Mouse (Mus musculus): ENCODE measurements at regions not wholly inside any gene's neighbourhood (a gene's known extent, or its start where the extent isn't known, plus 50 kb on each side); places are given as distances from the start of the nearest gene placed in this dataset.

DNA sequence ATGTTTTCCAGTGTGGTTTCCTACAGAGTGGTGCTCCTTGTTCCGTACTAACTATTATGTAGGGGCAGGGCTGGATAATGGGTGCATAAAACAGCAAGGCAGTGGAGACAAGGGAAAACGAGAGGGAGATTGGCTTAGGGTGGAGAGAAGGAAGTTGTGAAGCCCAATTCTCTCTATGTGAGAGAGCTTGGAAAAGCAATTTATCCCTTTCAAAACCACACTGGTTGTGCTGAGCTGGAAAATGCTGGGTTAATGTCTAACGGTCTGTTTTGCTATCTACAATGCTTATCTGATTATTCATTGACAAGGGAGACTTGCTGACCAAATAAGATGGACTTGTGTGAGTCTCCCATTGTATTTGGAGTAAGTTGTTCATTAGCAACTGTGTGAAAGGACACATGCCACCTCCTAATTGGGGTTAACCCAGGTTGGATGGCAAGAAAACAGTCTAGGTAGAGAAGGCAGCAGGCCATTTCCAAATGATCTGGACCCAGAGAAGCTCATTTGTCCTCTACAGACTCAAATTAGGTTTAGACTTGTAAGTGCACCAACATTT is 234.9 kb upstream of the Nr5a2 start:
- ATAC-seq (ENCODE audit: low FRiP score), result no peak
- WGBS, result 84% methylated on average over 3 of the region's 3 CpGs
- H3K4me3 ChIP-seq (ENCODE audit: low read depth, low read length), result no peak overlapping the region

DNA sequence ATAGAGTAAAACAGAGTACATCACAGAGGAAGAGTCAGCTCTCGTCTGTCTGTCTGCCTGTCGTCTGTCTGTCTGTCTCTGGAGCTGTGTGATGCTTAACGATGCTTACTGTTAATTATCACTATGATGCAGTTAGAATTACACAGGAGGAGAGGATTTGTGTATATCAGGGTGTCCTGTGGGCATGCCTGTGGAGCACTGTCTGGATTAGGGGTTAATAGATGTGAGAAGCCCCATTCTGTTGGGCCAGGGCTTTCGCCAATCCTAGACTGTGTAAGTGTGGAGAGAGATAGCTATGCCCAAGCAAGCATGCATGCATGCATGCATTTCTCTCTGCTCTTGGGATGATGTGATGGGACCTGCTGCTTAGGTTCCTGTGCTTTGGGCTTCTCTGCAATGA is 218.0 kb upstream of the Nr5a2 start:
- Histone ChIP-seq H3K9ac (replicated peaks; ENCODE audit: low read length, poor library complexity, severe bottlenecking) (no peak overlapping the region), H3K9me3 (ENCODE audit: low read length) (no peaks in the 10 kb centered on the region), H3K4me3 (ENCODE audit: low read depth, low read length) (no peak overlapping the region), H3K27me3 (ENCODE audit: insufficient read depth, low read length) (no peaks in the 10 kb centered on the region), H3K4me2 (ENCODE audit: low read depth, low read length, poor library complexity, severe bottlenecking) (no peak overlapping the region), H3K4me1 (ENCODE audit: insufficient read depth, low read length) (no peaks in the 10 kb centered on the region; the same call in 1 of the 2 replicates), H3K27ac (ENCODE audit: low read depth, low read length) (no peak overlapping the region), H3K36me3 (ENCODE audit: insufficient read depth, low read length) (no peaks in the 10 kb centered on the region)
- WGBS, result 91% methylated on average over 4 of the region's 4 CpGs
- DNase-seq (ENCODE audit: low spot score) (no peak), ATAC-seq (ENCODE audit: low FRiP score) (no peak)
- no peak for TF ChIP-seq CTCF (IDR thresholded peaks at IDR 0.05)

More for the DNA sequence above, 234.9 kb upstream of the Nr5a2 start:
- Histone ChIP-seq H3K9me3 (ENCODE audit: low read length) (no peaks in the 10 kb centered on the region), H3K4me2 (ENCODE audit: low read depth, low read length, poor library complexity, severe bottlenecking) (no peak overlapping the region), H3K27ac (ENCODE audit: low read depth, low read length) (no peak overlapping the region), H3K36me3 (ENCODE audit: insufficient read depth, low read length) (no peaks in the 10 kb centered on the region), H3K4me1 (ENCODE audit: insufficient read depth, low read length) (no peaks in the 10 kb centered on the region), H3K27me3 (ENCODE audit: insufficient read depth, low read length) (no peaks in the 10 kb centered on the region), H3K9ac (replicated peaks; ENCODE audit: low read length, poor library complexity, severe bottlenecking) (no peak overlapping the region)
- no peak for DNase-seq (ENCODE audit: low spot score)
- TF ChIP-seq CTCF (IDR thresholded peaks at IDR 0.05), result no peak

DNA sequence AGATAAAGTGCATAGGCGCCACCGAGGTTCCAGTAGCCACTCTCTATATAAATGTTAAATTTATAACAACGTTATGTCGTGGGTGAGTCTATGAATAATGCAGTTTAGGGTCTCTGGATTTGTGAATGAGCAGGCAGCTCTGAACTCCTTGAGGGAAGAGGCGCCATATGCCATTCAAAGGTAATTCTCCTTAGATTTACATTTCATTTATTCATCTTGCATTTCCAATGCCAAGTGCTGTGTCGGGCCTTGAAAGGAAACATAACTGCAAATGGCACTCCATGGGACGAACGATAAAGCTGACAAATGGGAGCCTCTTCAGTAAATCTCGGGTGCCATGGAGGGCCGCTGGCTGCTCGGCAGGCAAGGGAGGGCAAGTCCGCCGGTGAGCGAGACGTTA is 216.4 kb upstream of the Nr5a2 start:
- no peak for DNase-seq (ENCODE audit: low spot score)
- no peak for ATAC-seq (ENCODE audit: low FRiP score)

DNA sequence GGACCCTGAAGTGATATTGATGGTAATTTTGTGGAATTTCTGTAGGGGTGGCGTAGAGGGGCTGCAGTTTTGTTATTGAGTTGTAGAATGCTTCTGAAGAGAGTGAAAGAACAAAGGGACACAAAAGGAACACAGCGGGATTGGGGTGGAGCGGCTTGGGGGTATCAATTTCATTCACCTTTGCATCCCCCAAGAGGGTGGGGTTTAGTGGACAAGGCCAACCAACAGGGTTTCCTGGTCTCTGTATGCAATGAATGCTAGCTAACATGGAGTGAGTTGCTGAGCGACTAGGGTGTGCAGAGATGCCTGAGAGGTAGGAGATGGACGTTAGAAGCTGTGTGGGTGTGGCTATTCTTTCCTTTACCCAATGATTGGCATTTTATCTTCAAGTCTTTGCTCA is 213.8 kb upstream of the Nr5a2 start:
- DNase-seq (ENCODE audit: low spot score) (no peak), ATAC-seq (ENCODE audit: low FRiP score) (no peak)
- Histone ChIP-seq H3K9me3 (ENCODE audit: low read length) (no peaks in the 10 kb centered on the region), H3K27me3 (ENCODE audit: insufficient read depth, low read length) (no peaks in the 10 kb centered on the region), H3K27ac (ENCODE audit: low read depth, low read length) (no peak overlapping the region), H3K4me2 (ENCODE audit: low read depth, low read length, poor library complexity, severe bottlenecking) (no peak overlapping the region), H3K4me3 (ENCODE audit: low read depth, low read length) (no peak overlapping the region), H3K36me3 (ENCODE audit: insufficient read depth, low read length) (no peaks in the 10 kb centered on the region), H3K4me1 (ENCODE audit: insufficient read depth, low read length) (no peaks in the 10 kb centered on the region), H3K9ac (replicated peaks; ENCODE audit: low read length, poor library complexity, severe bottlenecking) (no peak overlapping the region)
- WGBS, result 58% methylated on average over 5 of the region's 5 CpGs
- TF ChIP-seq CTCF (IDR thresholded peaks at IDR 0.05), result no peak

More for the DNA sequence above, 216.4 kb upstream of the Nr5a2 start:
- Histone ChIP-seq H3K4me1 (ENCODE audit: insufficient read depth, low read length) (no peaks in the 10 kb centered on the region), H3K4me2 (ENCODE audit: low read depth, low read length, poor library complexity, severe bottlenecking) (no peak overlapping the region), H3K9ac (replicated peaks; ENCODE audit: low read length, poor library complexity, severe bottlenecking) (no peak overlapping the region), H3K36me3 (ENCODE audit: insufficient read depth, low read length) (no peaks in the 10 kb centered on the region), H3K27ac (ENCODE audit: low read depth, low read length) (no peak overlapping the region), H3K9me3 (ENCODE audit: low read length) (no peaks in the 10 kb centered on the region), H3K4me3 (ENCODE audit: low read depth, low read length) (no peak overlapping the region), H3K27me3 (ENCODE audit: insufficient read depth, low read length) (no peaks in the 10 kb centered on the region)
- 34% methylated on average over 15 of the region's 15 CpGs for WGBS
- no peak for TF ChIP-seq CTCF (IDR thresholded peaks at IDR 0.05)

DNA sequence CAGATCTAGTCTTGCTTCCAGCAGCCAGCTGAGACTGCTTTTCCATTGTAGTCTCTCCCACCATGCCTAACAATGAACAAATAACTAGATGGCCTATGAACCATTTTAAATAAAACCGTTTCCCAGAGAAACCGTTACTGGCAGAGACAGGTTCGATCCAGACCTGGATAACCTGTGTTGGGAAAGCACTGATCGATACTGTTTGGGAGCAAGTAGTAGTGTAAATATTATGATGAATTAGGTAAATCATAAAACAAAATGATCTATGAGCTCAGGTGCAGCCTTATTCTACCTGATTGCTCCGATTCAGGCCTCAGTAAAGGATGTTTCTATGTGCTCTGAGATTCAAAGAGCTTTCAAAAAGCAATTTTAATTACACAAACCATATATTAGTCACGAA is 211.9 kb upstream of the Nr5a2 start:
- TF ChIP-seq CTCF (IDR thresholded peaks at IDR 0.05), result no peak

DNA sequence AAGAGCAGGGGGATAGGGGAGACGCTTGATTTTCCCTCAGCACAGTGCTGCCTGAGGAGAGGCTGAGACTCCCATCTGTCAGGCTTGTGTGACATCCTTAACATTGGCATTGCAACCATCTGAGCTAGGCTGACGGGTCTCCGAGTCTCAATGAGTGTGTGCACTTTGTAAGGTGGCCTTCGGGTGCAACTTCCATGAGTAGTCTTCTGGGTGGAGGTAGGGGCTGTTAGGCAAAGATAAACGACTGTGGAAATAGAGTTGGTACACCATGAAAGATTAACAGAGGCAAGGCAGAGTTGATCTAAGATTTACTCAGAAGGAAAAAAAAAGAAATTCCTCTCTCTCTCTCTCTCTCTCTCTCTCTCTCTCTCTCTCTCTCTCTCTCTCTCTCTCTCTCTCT is 211.2 kb upstream of the Nr5a2 start:
- Histone ChIP-seq H3K9ac (replicated peaks; ENCODE audit: low read length, poor library complexity, severe bottlenecking) (no peak overlapping the region), H3K4me3 (ENCODE audit: low read depth, low read length) (no peak overlapping the region), H3K4me1 (ENCODE audit: insufficient read depth, low read length) (no peaks in the 10 kb centered on the region), H3K27me3 (ENCODE audit: insufficient read depth, low read length) (no peaks in the 10 kb centered on the region), H3K27ac (ENCODE audit: low read depth, low read length) (no peak overlapping the region), H3K4me2 (ENCODE audit: low read depth, low read length, poor library complexity, severe bottlenecking) (no peak overlapping the region), H3K36me3 (ENCODE audit: insufficient read depth, low read length) (no peaks in the 10 kb centered on the region), H3K9me3 (ENCODE audit: low read length) (no peaks in the 10 kb centered on the region)
- no peak for TF ChIP-seq CTCF (IDR thresholded peaks at IDR 0.05)
- ATAC-seq (ENCODE audit: low FRiP score) (no peak), DNase-seq (ENCODE audit: low spot score) (no peak)
- WGBS, result 67% methylated on average over 5 of the region's 5 CpGs

More for the DNA sequence above, 211.9 kb upstream of the Nr5a2 start:
- 84% methylated on average over 6 of the region's 6 CpGs for WGBS
- no peaks in the 10 kb centered on the region for H3K9me3 ChIP-seq (ENCODE audit: low read length)
- H3K9ac ChIP-seq (replicated peaks; ENCODE audit: low read length, poor library complexity, severe bottlenecking), result no peak overlapping the region
- H3K4me1 ChIP-seq (ENCODE audit: insufficient read depth, low read length), result no peaks in the 10 kb centered on the region
- DNase-seq (ENCODE audit: low spot score) (no peak), ATAC-seq (ENCODE audit: low FRiP score) (no peak)
- no peak overlapping the region for H3K4me3 ChIP-seq (ENCODE audit: low read depth, low read length)
- no peaks in the 10 kb centered on the region for H3K36me3 ChIP-seq (ENCODE audit: insufficient read depth, low read length)
- no peak overlapping the region for H3K27ac ChIP-seq (ENCODE audit: low read depth, low read length)
- no peaks in the 10 kb centered on the region for H3K27me3 ChIP-seq (ENCODE audit: insufficient read depth, low read length)
- H3K4me2 ChIP-seq (ENCODE audit: low read depth, low read length, poor library complexity, severe bottlenecking), result no peak overlapping the region
